Mouse (Mus musculus): ENCODE measurements around the gene Gpr83.
"Not testable (repeated sequence)": the region's sequence is repeated elsewhere in the genome, so short reads cannot be mapped to it uniquely, and the experiment has no call there.

The Gpr83 gene

DNA sequence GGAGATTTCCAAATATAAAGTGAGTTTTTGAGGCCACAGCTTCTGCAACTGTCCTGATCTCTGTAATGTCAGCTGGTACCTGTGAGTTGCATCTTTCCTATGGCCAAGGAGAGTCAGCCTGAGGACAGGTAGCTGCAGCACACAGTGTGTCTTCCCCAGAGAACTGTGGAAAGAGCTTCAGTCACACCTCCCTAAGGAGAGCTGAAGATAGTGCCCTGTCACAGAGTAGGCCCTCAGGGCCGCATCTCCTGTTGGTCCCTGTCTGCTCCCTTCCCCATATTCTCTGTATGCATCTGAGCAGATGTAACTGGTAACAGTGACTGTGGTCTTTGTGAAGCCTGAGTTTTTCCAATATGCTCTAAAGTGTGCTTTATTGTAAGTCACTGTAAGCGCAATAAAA, 10.4 kb downstream of the Gpr83 start:
- DNase-seq (ENCODE audit: low spot score), result no peak

DNA sequence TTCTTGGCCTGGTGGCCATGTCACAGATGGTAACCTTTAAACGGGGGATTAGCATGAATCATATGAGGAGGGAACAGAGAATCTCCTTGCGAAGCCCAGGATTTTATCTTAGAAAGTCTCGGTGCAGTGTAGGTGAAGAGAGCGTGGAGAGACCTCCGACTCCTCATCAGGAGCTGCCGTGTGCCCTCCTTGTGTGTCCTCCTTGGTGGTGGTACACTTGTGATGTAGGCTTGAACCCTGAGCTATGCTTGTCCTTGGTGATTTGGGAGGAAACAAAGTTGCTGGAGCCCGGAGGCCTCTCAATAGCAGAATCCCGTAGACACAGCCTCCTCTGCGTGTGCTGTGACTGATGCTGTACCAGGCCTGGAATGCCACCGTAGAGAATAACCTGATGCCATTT, 10.8 kb downstream of the Gpr83 start:
- DNase-seq (ENCODE audit: low spot score), result no peak

DNA sequence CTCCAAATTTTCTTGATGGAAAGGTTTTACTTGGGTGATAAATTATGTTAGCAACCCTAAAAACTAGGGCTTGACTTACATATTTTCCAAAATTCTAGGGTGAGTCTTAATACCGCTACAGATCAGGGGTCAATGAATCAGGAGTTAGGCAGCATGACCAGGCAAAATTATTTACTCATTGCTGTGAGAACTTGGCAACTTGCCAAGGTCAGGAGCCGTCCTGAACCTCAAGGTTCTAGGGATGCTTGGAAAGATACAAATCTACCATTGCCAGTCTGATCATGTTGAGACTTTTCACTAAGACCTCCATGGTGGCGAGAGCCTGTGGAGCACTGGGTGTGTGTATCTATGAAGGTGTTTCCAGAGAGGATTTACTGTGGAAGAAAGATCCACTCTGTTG, 11.5 kb downstream of the Gpr83 start:
- DNase-seq (ENCODE audit: low spot score), result no peak

DNA sequence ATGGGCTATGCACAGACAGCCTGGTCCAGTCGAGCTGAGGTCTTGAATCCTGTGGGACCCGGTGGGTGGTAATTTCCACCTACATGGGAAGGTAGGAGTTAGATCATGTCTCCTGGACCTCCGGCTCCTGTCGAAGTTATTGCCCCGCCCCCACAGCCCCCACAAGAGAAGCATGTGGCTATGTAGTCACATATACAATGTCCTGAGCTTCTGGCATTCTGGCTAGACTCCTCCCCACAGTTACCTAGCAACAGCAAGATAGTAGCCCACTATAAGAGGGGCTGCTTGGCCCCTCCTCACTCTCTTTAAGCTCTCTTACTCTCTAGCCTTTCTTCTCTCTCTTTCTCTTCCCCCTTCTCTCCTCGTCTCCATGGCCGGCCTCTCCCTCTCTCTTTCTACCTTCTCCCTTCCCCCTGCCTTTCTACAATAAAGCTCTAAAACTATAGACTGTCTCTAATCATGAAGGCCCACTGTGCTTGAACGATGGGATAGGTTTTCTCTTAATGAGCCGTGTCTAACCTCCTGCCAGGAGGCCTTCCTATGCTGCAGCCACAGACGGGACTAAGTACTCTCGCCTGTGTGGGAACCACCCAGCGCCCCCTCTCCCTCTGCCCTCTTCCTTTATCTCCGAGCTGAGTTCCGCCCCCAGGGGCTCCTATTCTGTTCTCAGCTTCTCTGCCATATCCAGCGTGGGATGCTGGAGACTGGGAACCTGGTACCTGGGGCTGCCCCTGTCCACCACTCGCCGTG, 12.3 kb downstream of the Gpr83 start:
- DNase-seq (ENCODE audit: low spot score), result no peak

DNA sequence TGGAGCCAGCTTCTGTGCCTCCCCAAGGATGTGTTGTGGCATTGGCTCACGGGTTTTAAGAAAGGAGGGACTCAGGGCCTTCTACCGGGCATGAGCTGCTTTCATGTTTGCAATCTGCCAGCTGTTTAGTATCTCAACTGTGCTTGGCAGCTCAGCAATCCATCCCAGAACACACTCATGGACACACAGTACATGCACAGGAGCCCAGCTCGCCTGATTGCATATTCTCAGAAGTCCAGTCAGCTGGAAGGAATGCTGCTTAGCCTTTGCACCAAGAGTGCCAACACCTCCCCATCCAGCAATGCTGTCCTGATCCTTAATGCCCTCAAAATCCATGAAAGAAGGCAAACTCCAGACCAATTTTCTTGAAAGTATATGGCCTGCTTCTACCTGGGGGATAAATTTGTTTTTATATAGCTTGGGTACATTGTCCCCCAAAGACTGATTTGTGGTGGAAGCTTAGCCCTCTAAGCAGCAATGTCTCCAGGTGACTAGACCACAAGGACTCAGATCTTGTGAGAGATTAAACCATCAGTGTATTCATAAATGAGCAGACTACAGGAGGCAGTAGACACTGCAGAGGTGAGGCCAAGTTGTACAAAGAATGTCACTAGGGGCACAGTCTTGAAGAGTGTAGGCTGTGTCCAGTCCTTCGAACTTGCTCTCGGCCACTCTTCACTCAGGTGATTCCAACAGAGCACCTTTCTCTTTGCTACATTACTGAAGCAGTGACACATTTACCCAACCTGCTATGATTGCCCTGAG, 15.9 kb downstream of the Gpr83 start:
- DNase-seq (ENCODE audit: low spot score), result no peak

DNA sequence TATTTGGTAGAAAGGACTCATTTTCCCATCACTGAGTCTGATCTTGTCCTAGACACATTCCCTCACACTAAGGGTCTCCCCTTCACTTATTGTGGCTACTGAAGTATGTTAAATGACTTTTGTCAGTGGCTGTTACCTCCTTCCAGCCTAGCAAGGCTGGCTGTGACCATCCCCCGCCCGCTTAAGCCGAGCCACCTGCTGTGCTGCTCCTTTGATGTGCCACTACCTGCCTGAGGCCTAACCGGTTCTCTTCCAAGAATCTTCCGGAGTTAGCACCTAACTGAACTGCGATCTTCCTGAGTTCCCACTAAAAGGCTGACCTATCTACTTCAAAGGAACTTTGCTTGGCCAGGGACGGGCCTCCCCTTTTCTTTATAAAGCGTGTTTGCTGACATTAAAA, 16.6 kb downstream of the Gpr83 start:
- not testable (repeated sequence) for DNase-seq (ENCODE audit: low spot score)

DNA sequence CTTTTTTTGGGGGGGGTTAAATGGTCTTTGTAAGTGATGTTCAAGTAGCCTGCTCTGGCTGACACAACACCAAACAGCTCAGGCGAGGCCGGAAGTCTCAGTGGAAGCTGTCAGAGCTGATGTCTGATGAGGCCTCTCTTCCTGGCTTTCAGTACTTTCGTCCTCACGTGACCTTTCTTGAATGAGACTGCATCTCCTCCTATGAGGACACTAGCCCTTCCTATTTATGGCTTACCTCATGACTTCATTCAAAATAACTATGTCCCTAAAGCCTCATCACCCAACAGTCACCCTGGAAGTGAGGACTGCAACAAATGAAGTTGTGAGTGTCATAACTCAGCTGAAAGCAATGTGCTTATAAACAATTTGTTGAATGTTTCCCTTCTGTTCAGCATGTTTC, 24.6 kb downstream of the Gpr83 start:
- no peak for DNase-seq (ENCODE audit: low spot score)

DNA sequence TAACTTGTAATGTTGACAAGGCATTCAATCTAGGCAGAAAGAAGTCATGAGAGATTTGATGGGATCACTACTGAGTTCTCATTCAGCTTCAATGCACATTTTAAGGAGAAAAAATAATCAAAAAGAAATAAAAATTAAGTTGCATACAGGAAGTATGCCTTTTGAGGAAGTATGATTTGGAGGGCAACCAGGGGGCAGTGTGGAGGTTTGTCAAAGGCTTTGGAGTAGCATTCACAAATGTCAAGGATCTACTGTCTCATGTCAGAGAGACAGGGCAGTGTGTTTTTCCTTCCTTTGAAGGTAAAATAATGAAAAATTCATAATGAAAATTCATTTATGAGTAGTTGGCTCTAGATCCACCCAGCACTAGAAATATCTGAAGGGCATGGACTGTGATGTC, 25.1 kb downstream of the Gpr83 start:
- no peak for DNase-seq (ENCODE audit: low spot score)

DNA sequence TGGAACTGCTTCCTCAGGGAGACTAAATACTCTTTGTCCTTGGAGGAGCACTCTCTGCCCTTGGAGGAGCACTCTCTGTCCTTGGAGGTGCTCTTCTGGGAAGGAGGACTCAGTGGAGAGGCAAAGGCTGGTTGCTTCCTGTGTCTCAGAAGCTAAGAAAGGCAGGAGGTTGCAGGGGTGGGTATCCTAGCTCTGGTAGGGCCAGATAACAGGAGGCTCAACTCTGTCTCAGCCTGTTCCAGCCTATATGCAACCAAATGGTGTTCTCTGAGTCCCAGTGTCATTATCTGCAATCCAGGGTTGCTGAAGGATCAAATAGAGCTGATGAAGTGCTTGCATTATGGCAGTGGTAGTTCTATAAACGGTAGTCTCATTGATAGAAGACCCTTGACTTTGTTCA, 25.9 kb downstream of the Gpr83 start:
- no peak for DNase-seq (ENCODE audit: low spot score)

DNA sequence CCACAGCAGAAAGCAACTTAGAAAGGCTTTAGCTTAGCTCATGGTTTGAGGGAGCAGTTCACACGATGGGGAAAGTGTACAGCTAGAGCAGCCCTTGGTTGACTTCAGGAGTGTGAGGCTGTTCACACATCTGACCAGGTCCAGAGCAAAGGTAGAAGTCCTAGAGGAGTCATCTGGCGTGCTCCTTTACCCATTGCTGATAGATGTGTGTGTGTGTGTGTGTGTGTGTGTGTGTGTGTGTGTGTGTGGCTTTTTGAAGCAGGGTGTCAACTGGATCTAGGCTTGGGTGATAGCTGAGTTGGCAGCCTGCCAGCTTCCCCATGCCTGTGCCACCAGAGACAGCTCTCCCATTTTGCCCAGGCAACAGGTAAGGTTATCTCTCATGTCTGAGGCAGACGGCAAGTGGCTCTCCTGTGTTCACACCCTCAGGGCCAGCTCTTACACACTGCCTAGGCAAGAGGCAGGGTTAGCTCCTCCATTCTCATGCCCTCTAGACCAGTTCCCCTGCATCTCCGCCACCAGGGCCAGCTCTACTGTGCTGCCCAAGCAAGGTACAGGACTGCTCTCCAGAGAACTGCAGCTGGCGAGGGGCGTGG, 27.9 kb downstream of the Gpr83 start:
- DNase-seq (ENCODE audit: low spot score), result no peak

DNA sequence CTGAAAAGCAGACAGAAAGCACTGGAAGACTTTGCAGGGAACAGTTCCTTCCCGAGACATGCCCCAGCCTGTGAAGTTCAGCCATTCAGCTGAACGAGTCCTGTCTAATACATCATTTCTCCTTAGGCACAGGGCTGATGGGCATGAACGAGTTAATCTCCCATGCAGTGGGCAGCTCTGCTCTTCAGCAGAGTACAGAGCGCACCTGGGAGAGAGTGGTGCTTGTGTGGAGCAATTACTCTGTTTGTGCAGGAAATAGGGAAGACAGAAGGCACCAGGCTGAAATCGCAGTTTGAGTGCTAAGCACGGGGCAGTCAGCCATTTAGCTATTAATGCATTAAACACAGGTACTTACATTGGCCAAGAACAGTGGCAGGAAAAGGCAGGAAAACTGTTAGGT, 28.7 kb downstream of the Gpr83 start:
- no peak for DNase-seq (ENCODE audit: low spot score)

DNA sequence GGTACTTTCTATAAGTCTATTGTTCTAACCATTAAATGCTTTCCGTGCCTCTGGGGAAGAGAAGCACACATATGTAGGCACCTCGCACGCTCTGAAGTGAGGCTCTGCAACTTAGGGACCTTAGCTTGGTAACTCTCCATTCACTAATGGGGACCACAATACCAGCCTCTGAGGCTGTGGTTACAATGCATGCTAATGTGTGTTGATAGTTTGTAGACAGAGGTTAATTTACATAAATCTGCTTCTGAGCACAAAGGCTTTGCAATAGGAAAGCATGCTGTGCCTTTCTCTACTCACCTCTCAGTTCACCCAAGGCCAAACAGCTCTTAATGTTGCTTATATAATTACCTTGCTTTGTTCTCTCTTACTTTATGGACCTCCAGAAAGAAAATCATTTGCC, 30.7 kb downstream of the Gpr83 start:
- DNase-seq (ENCODE audit: low spot score), result no peak

DNA sequence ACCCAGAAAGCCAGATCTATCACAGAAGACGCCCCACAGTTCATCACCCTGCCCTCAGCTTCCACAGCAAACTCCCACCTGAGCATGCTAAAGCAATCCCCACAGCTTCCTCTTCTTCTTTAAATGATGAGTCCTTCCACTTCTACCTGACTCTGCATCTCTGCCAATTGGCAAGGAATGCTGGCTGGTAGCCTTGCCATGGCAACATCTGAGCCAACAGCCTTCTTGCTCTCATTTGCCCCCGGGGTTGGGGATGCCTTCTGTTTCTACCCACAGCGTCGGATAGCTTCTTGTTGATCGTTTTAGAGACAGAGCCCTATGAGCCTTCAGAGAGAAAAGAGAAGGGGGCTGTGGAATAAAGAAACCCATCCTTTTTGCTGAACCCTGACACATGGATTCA, 31.9 kb downstream of the Gpr83 start:
- no peak for DNase-seq (ENCODE audit: low spot score)

DNA sequence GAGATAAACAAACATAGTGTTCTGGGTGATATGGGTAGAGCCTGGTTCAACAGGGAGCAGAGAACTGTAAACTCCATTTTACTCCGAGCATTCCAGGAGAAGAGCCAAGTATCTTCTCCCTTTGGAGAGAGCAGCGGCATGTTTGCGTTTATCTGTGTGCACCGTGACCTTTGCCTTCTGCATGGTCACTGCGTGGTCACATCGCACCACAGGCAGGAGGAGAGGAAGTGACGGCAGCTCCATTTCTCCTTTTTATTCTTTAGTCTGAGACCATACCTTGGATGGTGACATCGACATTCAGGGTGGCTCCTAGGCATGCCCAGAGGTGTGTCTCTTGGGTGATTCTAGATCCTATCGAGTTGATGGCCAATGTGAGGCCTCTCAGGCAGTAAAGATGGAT, 33.4 kb downstream of the Gpr83 start:
- DNase-seq (ENCODE audit: low spot score), result no peak

DNA sequence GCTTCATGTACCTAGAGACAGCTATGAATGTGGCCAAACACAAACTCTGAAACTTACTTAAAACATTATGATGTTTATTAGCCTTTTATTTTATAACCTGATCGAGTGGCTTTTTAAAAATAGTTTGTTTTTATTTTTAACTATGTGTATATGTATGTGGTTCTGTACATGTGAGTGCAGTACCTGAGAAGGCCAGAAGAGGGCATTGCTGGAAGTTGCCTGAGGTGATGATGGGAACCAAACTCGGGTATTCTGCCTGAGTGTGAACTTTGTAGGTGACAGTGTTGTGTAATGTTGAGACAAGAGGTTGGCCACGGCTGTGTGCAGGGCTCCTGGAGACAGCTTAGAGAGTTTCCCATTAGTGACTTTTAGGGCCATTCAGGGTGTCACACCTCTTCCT, 34.6 kb downstream of the Gpr83 start:
- no peak for DNase-seq (ENCODE audit: low spot score)

DNA sequence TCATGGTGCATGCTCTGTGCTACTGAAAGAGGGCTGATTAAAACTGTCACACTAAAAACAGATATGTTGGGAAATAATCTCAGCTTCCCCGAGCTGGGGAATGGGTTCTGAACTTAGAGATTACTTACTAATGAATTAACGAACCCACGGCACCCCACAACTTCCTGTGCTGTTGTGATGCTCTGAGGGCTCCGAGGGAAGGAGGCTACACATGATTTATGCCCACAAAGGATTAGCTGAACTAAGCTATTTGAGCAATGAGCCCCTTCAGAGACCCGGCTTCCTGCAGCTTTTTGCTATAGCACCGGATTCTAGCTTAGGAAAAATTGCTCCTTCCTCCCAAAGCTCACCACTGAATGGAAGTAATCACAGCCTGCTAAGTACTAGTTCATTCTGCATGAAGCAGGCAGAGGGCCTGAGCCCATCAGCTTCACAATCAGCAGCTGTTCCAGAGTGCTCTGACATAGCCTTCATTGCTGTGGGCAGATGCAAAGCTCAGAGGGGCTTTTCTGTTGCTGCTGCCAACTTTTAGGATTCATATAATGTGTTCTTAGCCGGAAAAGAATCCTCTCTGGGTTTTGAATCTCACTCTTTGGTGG, 35.3 kb downstream of the Gpr83 start:
- DNase-seq (ENCODE audit: low spot score), result no peak

DNA sequence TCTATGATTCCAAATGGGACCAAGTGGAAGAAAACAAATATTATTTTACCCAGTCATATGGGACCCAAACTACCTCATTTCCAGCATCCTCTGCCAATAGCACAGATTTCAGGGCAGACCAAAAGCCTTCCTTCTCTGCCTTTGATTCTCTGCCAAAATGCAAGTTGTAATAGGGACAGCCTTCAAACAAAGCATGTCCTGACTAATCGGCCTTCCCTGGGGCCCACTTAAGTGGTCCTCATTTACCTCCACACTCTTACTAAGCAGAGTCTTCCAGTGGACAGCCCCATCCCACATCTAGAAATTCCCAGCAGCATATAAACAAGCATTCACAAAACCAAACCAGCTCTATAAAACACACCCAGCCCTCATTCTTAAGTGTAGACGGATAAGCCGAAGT, 37.1 kb downstream of the Gpr83 start:
- DNase-seq (ENCODE audit: low spot score), result no peak

DNA sequence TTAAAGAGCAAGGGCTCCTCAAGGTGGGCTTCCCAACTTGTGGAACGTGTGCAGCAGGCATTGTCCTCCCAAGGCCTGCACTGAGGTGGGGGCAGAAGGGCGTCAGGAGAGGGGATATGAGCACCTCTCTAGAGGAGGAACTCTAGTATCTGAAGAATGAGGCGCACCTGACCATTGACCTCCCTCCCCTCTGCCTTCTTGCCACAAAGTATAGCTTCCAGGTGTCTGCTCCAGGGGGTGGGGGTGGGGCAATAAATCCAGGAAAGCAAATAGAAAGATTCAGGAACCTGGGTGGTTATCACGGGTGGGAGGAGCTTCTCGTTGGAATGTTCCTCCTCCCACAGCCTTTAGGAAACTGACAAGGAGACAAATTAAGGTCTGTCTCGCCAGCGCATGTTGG, 41.7 kb downstream of the Gpr83 start:
- DNase-seq (ENCODE audit: low spot score), result no peak

DNA sequence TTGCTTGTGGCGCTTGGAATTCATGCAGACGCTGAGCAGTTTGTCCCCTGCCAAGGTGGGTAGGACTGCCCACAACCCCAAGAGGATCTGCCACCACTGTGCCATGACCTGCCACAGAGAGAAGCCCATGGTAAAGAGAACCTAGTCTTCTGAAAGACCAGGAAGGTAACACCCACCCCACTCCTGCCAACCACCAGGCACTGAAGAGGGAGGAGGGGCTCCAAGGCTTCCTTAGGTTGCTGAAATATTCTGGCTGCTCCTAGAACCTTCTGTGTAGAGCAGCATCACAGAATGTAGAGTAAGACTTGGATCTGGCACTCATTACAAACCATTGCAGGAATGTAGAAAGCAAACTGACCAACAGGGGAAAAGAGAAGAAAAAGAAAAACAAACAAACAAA, 42.4 kb downstream of the Gpr83 start:
- no peak for DNase-seq (ENCODE audit: low spot score)

DNA sequence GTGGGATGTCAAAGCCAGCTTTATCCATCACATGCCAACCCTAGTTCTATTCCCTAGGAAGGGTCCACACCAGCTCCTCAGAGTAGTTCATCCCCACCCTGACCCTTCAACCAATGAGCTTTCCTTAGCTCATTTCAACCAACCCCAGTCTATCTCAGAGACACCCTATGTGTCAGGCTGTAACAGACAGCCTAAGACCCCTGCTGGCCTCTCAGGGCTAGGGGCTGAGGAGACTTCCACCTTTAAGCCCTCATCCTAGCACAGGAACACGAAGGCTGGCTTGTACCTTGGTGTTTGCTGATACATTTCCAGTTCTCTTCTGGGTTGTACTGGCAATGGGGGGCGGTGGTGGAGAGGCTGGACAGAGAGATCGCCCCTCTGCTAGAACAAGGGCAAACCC, 43.0 kb downstream of the Gpr83 start:
- DNase-seq (ENCODE audit: low spot score), result no peak

DNA sequence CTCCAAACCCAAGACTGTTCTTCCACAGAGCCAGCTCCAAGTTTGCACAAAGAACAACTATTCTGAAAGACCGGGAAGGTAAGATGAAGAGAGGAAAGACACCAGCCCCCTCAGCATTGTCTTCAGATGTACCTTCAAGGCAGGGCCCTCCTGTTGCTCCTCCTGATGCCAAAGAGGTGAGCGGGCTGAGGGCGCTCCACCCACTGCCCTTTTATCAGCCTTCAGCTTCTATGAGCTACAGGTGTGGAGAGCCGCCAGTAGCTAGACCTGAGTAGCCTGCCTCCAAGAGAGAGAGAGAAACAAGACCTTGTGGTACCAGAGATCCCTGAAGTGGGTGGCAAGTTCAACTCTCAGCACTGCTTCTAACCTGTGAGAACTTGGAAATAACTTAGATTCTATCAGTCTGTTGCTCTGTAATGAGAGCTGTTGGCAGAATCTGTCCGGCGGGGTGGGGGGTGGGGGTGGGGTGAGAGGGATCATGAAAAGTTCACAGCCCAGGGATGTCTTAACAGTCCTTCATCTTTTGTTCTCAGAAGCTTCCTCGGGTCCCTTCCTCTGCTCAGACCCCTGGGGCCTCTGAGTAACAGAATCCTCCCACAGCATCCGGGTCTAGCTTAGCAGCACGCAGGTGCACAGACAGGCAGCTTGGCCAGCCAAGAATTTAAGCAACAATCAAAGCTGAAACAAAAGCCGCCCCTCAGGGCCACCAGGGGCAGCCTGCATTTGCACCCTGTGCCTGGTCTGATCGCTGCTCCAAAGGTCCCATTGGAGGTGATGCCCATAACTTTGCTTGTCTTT, 43.8 kb downstream of the Gpr83 start, which contains the start of gene Izumo1r:
Gene Izumo1r (minus strand): TSS at position 369 of the 798 bp plus-strand sequence.
- DNase-seq (ENCODE audit: low spot score), result no peak

All from ovary, postnatal 10 days (tissue).